Comparison of ENCODE assay signal across 21 mouse cellular contexts in genomic region chr6:39876444-39876843, GRCm38 (mm10). TPM values are rescaled to one million over a fixed set of nuclear protein-coding genes. Genes with fewer than 3 reads are reported as not detected.
DNase-seq lines count a peak whose midpoint lies in the region; ATAC-seq lines count a peak whose summit lies in the region.
"Had no signal": no experiment of that assay in that cellular context is flagged by ENCODE, and none has a peak within 500 bp of the region (broad histone marks: within the 10 kb centered on the region; RNA-seq: fewer than 3 reads in every experiment).

No protein-coding gene starts in this region.

- H3K4me1 ChIP-seq in forebrain, embryonic 13.5 days = peaks cover 30% of the 10 kb centered on the region
- peaks cover 23% of the 10 kb centered on the region for H3K4me1 ChIP-seq in forebrain, embryonic 12.5 days
- peaks cover 40% of the 10 kb centered on the region for H3K4me1 ChIP-seq in midbrain, embryonic 13.5 days (replicated peaks)
- H3K4me1 ChIP-seq in midbrain, embryonic 11.5 days (ENCODE audit: control insufficient read depth, insufficient read depth, low read length) = peaks cover 10% of the 10 kb centered on the region; the same call in 1 of the 2 replicates
- H3K4me1 ChIP-seq in hindbrain, embryonic 16.5 days (ENCODE audit: control insufficient read depth, insufficient read depth, low read depth, low read length) = peaks cover 12% of the 10 kb centered on the region
- H3K4me1 ChIP-seq in neural tube, embryonic 14.5 days (ENCODE audit: control insufficient read depth, insufficient read depth, low read length) = peaks cover 13% of the 10 kb centered on the region

- peaks cover 3% of the 10 kb centered on the region; the same call in 1 of the 2 replicates for H3K36me3 ChIP-seq in forebrain, embryonic 13.5 days (ENCODE audit: poor library complexity, severe bottlenecking)
- no peaks in the 10 kb centered on the region for H3K36me3 ChIP-seq in forebrain, embryonic 12.5 days (replicated peaks)
- peaks cover 7% of the 10 kb centered on the region for H3K36me3 ChIP-seq in midbrain, embryonic 13.5 days
- H3K36me3 ChIP-seq in midbrain, embryonic 11.5 days (ENCODE audit: control insufficient read depth, insufficient read depth, low read length) = no peaks in the 10 kb centered on the region
- no peaks in the 10 kb centered on the region for H3K36me3 ChIP-seq in hindbrain, embryonic 16.5 days (ENCODE audit: control insufficient read depth, insufficient read depth, low read length)
- no peaks in the 10 kb centered on the region for H3K36me3 ChIP-seq in neural tube, embryonic 14.5 days (ENCODE audit: control insufficient read depth, insufficient read depth, low read length)
- H3K36me3 ChIP-seq: embryonic facial prominence, embryonic 10.5 days; limb, embryonic 10.5 days had no signal

- ATAC-seq in forebrain, embryonic 13.5 days = no peak
- no peak for ATAC-seq in forebrain, embryonic 12.5 days (ENCODE audit: low FRiP score)
- ATAC-seq in midbrain, embryonic 13.5 days = no peak
- no peak for ATAC-seq in midbrain, embryonic 11.5 days (ENCODE audit: low FRiP score)
- ATAC-seq in hindbrain, embryonic 16.5 days = no peak
- no peak for ATAC-seq in neural tube, embryonic 14.5 days (ENCODE audit: low read depth)
- ATAC-seq: inflammation-experienced regulatory T-cells, adult 6 months; Patski had no signal

- H3K9ac ChIP-seq in forebrain, embryonic 13.5 days = no peak overlapping the region
- H3K9ac ChIP-seq in forebrain, embryonic 12.5 days = no peak overlapping the region
- no peak overlapping the region; the same call in 1 of the 2 replicates for H3K9ac ChIP-seq in midbrain, embryonic 13.5 days (replicated peaks)
- H3K9ac ChIP-seq in midbrain, embryonic 11.5 days (ENCODE audit: low read length) = no peak overlapping the region
- H3K9ac ChIP-seq in hindbrain, embryonic 16.5 days (ENCODE audit: low read depth, low read length) = no peak overlapping the region
- H3K9ac ChIP-seq in neural tube, embryonic 14.5 days (replicated peaks; ENCODE audit: low read depth, low read length) = no peak overlapping the region

- no peak overlapping the region for H3K4me3 ChIP-seq in forebrain, embryonic 13.5 days
- no peak overlapping the region for H3K4me3 ChIP-seq in forebrain, embryonic 12.5 days (replicated peaks)
- no peak overlapping the region; the same call in 1 of the 2 replicates for H3K4me3 ChIP-seq in midbrain, embryonic 13.5 days (replicated peaks)
- H3K4me3 ChIP-seq in midbrain, embryonic 11.5 days (ENCODE audit: low read depth, low read length) = no peak overlapping the region
- H3K4me3 ChIP-seq in hindbrain, embryonic 16.5 days (ENCODE audit: low read length) = 0 out of 2 replicates have a peak overlapping the region, but pooled peaks have one; percentile 6
- H3K4me3 ChIP-seq in neural tube, embryonic 14.5 days (ENCODE audit: low read depth, low read length) = peak overlapping the region; percentile 5; the same call in 1 of the 2 replicates
- H3K4me3 ChIP-seq: embryonic facial prominence, embryonic 10.5 days; limb, embryonic 10.5 days had no signal

- WGBS in forebrain, embryonic 13.5 days = 79% methylated on average over 3 of the region's 3 CpGs
- 83% methylated on average over 3 of the region's 3 CpGs for WGBS in forebrain, embryonic 12.5 days
- WGBS in midbrain, embryonic 13.5 days = 80% methylated on average over 3 of the region's 3 CpGs
- 81% methylated on average over 3 of the region's 3 CpGs for WGBS in midbrain, embryonic 11.5 days
- WGBS in hindbrain, embryonic 16.5 days = 51% methylated on average over 3 of the region's 3 CpGs
- 57% methylated on average over 3 of the region's 3 CpGs for WGBS in neural tube, embryonic 14.5 days

- no peak for DNase-seq in midbrain, embryonic 11.5 days (ENCODE audit: low spot score, missing footprints)
- DNase-seq in kidney, postnatal 10 days = no peak
- no peak for DNase-seq in right cerebral cortex, adult 18-20 months
- DNase-seq: adrenal gland, postnatal 25 days; cerebellum, adult 18-20 months; cerebellum, postnatal 36 days; heart, postnatal 14 days; kidney, adult 2 months; kidney, postnatal 14 days; lung, adult 18-20 months; lung, postnatal 14 days had no signal

- no peaks in the 10 kb centered on the region for H3K27me3 ChIP-seq in forebrain, embryonic 13.5 days
- no peaks in the 10 kb centered on the region for H3K27me3 ChIP-seq in forebrain, embryonic 12.5 days
- H3K27me3 ChIP-seq in midbrain, embryonic 13.5 days = no peaks in the 10 kb centered on the region
- peaks cover 2% of the 10 kb centered on the region; the same call in 1 of the 2 replicates for H3K27me3 ChIP-seq in midbrain, embryonic 11.5 days (ENCODE audit: control insufficient read depth, insufficient read depth, low read length)
- no peaks in the 10 kb centered on the region for H3K27me3 ChIP-seq in hindbrain, embryonic 16.5 days (replicated peaks; ENCODE audit: control insufficient read depth, insufficient read depth, low read length)
- H3K27me3 ChIP-seq in neural tube, embryonic 14.5 days (ENCODE audit: control insufficient read depth, insufficient read depth, low read length) = 0 out of 2 replicates have a peak, but pooled peaks cover 3% of the 10 kb centered on the region

- no peaks in the 10 kb centered on the region for H3K9me3 ChIP-seq in forebrain, embryonic 13.5 days (replicated peaks)
- H3K9me3 ChIP-seq in forebrain, embryonic 12.5 days = no peaks in the 10 kb centered on the region
- H3K9me3 ChIP-seq in midbrain, embryonic 13.5 days = no peaks in the 10 kb centered on the region
- H3K9me3 ChIP-seq in midbrain, embryonic 11.5 days (ENCODE audit: control insufficient read depth, low read length) = no peaks in the 10 kb centered on the region
- H3K9me3 ChIP-seq in hindbrain, embryonic 16.5 days (ENCODE audit: control insufficient read depth, low read length) = no peaks in the 10 kb centered on the region
- H3K9me3 ChIP-seq in neural tube, embryonic 14.5 days (ENCODE audit: control insufficient read depth, low read length) = no peaks in the 10 kb centered on the region
- H3K9me3 ChIP-seq: embryonic facial prominence, embryonic 10.5 days; limb, embryonic 10.5 days had no signal

- peak overlapping the region; percentile 31 for H3K4me2 ChIP-seq in forebrain, embryonic 13.5 days
- H3K4me2 ChIP-seq in forebrain, embryonic 12.5 days = no peak overlapping the region
- peak overlapping the region; percentile 35 for H3K4me2 ChIP-seq in midbrain, embryonic 13.5 days (replicated peaks)
- no peak overlapping the region for H3K4me2 ChIP-seq in midbrain, embryonic 11.5 days
- peak overlapping the region; percentile 47 for H3K4me2 ChIP-seq in hindbrain, embryonic 16.5 days (ENCODE audit: low read length)
- peak overlapping the region; percentile 40 for H3K4me2 ChIP-seq in neural tube, embryonic 14.5 days (ENCODE audit: low read depth, low read length)
- H3K4me2 ChIP-seq: heart, embryonic 11.5 days had no signal

- peak overlapping the region; percentile 27; the same call in 1 of the 2 replicates for H3K27ac ChIP-seq in forebrain, embryonic 13.5 days
- H3K27ac ChIP-seq in forebrain, embryonic 12.5 days = no peak overlapping the region
- no peak overlapping the region for H3K27ac ChIP-seq in midbrain, embryonic 13.5 days
- no peak overlapping the region for H3K27ac ChIP-seq in midbrain, embryonic 11.5 days (ENCODE audit: low read depth, low read length)
- no peak overlapping the region for H3K27ac ChIP-seq in hindbrain, embryonic 16.5 days (ENCODE audit: low read depth, low read length)
- no peak overlapping the region for H3K27ac ChIP-seq in neural tube, embryonic 14.5 days (ENCODE audit: low read depth, low read length)
- H3K27ac ChIP-seq: embryonic facial prominence, embryonic 10.5 days; limb, embryonic 10.5 days had no signal

RNA-seq across cellular contexts. Expression of gene Tmem178b, which starts 3.4 kb away (rescaled TPM):
- polyA plus RNA-seq in forebrain, embryonic 13.5 days (2015; fragmentation: Nextera tagmentation; extraction: Ambion mirVana) = 16.4 and 21.1 TPM in 2 replicates
- polyA plus RNA-seq in forebrain, embryonic 12.5 days (2016; fragmentation: Nextera tagmentation; extraction: Ambion mirVana) = 14.6 and 15.5 TPM in 2 replicates
- 29.8 and 29.9 TPM in 2 replicates for polyA plus RNA-seq in midbrain, embryonic 13.5 days (2015; fragmentation: Nextera tagmentation; extraction: Ambion mirVana)
- 7.1 and 9.0 TPM in 2 replicates for polyA plus RNA-seq in midbrain, embryonic 11.5 days (2014; fragmentation: Nextera tagmentation; extraction: Ambion mirVana)
- 31.2 and 35.5 TPM in 2 replicates for polyA plus RNA-seq in hindbrain, embryonic 16.5 days (2015; fragmentation: Nextera tagmentation; extraction: Ambion mirVana)
- polyA plus RNA-seq in neural tube, embryonic 14.5 days (2014; fragmentation: Nextera tagmentation; extraction: Ambion mirVana) = 47.8 and 48.9 TPM in 2 replicates
- polyA plus RNA-seq: inflammation-experienced regulatory T-cells, adult 6 months; limb, embryonic 10.5 days; Patski had no signal

Comparison
In these comparisons a context has a peak if more than half of its experiments do, and no peak if none do; other contexts are left out.
1. H3K4me2 ChIP-seq: peak in forebrain, embryonic 13.5 days (single experiment), midbrain, embryonic 13.5 days (single experiment), hindbrain, embryonic 16.5 days (single experiment) and neural tube, embryonic 14.5 days (single experiment); none in forebrain, embryonic 12.5 days (single experiment) and midbrain, embryonic 11.5 days (single experiment).
2. H3K4me3 ChIP-seq: peak in hindbrain, embryonic 16.5 days (single experiment) and neural tube, embryonic 14.5 days (single experiment); none in forebrain, embryonic 13.5 days (single experiment), forebrain, embryonic 12.5 days (single experiment), midbrain, embryonic 13.5 days (single experiment) and midbrain, embryonic 11.5 days (single experiment).